In genomic region chr9:116873033-116873975, GRCm38 (mm10) we compare ENCODE assay signal across 9 mouse cellular contexts.
DNase-seq lines count a peak whose midpoint lies in the region; ATAC-seq and TF ChIP-seq lines count a peak whose summit lies in the region.
"Had no signal": no experiment of that assay in that cellular context is flagged by ENCODE, and none has a peak within 500 bp of the region (broad histone marks: within the 10 kb centered on the region; RNA-seq: fewer than 3 reads in every experiment).

No protein-coding gene starts in this region.

- H3K4me1 ChIP-seq in heart, embryonic 15.5 days (replicated peaks) = peaks cover 27% of the 10 kb centered on the region
- 0 out of 2 replicates have a peak, but pooled peaks cover 4% of the 10 kb centered on the region for H3K4me1 ChIP-seq in hindbrain, embryonic 12.5 days

- no peaks in the 10 kb centered on the region for H3K9me3 ChIP-seq in heart, embryonic 15.5 days (replicated peaks)
- no peaks in the 10 kb centered on the region for H3K9me3 ChIP-seq in hindbrain, embryonic 12.5 days (replicated peaks)

- no peak overlapping the region for H3K4me3 ChIP-seq in left cerebral cortex, adult 2 months
- H3K4me3 ChIP-seq in heart, embryonic 15.5 days = peak overlapping the region; percentile 20
- H3K4me3 ChIP-seq in hindbrain, embryonic 12.5 days = no peak overlapping the region

- no peak for TF ChIP-seq CTCF in left cerebral cortex, adult 2 months (IDR thresholded peaks at IDR 0.05)

- WGBS in heart, embryonic 15.5 days = 25% methylated on average over 30 of the region's 30 CpGs
- WGBS in hindbrain, embryonic 12.5 days = 81% methylated on average over 30 of the region's 30 CpGs

- no peaks in the 10 kb centered on the region for H3K27me3 ChIP-seq in heart, embryonic 15.5 days
- H3K27me3 ChIP-seq in hindbrain, embryonic 12.5 days = no peaks in the 10 kb centered on the region
- H3K27me3 ChIP-seq: Patski had no signal

- peak overlapping the region; percentile 59 for H3K4me2 ChIP-seq in heart, embryonic 15.5 days
- no peak overlapping the region for H3K4me2 ChIP-seq in hindbrain, embryonic 12.5 days (replicated peaks)

- H3K27ac ChIP-seq in left cerebral cortex, adult 2 months = no peak overlapping the region
- peak overlapping the region; percentile 78 for H3K27ac ChIP-seq in heart, embryonic 15.5 days
- H3K27ac ChIP-seq in hindbrain, embryonic 12.5 days = no peak overlapping the region

- no peaks in the 10 kb centered on the region for H3K36me3 ChIP-seq in heart, embryonic 15.5 days
- H3K36me3 ChIP-seq in hindbrain, embryonic 12.5 days = no peaks in the 10 kb centered on the region

- H3K9ac ChIP-seq in heart, embryonic 15.5 days = no peak overlapping the region
- H3K9ac ChIP-seq in hindbrain, embryonic 12.5 days = no peak overlapping the region

- intact Hi-C loops in left cerebral cortex, adult 2 months (cut with DNase I) = no loop called here

- DNase-seq in left cerebral cortex, adult 18-20 months (ENCODE audit: low spot score in 2 of 2) = peak; percentile 3 to 30
- DNase-seq in left cerebral cortex, adult 2 months (ENCODE audit: extremely low spot score in 1 of 2, low spot score in 2 of 2) = no peak
- DNase-seq in left cerebral cortex, adult 8-10 months (ENCODE audit: low spot score in 2 of 2) = peak; percentile 8 to 10
- peak; percentile 47 to 74 for DNase-seq in lung, postnatal 4 days
- DNase-seq in urinary bladder, postnatal 36 days (ENCODE audit: low spot score in 2 of 2) = peak; percentile 35 to 49

- peak; percentile 92 for ATAC-seq in common myeloid progenitor, adult 5-6 weeks (replicated peaks; ENCODE audit: low read depth, poor library complexity, severe bottlenecking)
- peak; percentile 81 for ATAC-seq in heart, embryonic 15.5 days (replicated peaks; ENCODE audit: insufficient number of reproducible peaks, insufficient read depth, low FRiP score, low read depth)
- ATAC-seq in hindbrain, embryonic 12.5 days (ENCODE audit: low FRiP score) = no peak
- ATAC-seq: Patski had no signal

Comparison
In these comparisons a context has a peak if more than half of its experiments do, and no peak if none do; other contexts are left out.
1. DNase-seq: peak in left cerebral cortex, adult 18-20 months (2 of 2), left cerebral cortex, adult 8-10 months (2 of 2), lung, postnatal 4 days (2 of 2) and urinary bladder, postnatal 36 days (2 of 2); none in left cerebral cortex, adult 2 months (0 of 2).